Mouse (Mus musculus) heart, postnatal 0 days (tissue): ENCODE measurements at regions not wholly inside any gene's neighbourhood (a gene's known extent, or its start where the extent isn't known, plus 50 kb on each side); places are given as distances from the start of the nearest gene placed in this dataset.

ENCODE experiments used
- ATAC-seq: fragments of 200-750 bp; cut with Nextera tagmentation; 2 replicates; pipeline ENCODE4 v1.8.0; 2017; ENCODE audit warnings: low read depth, moderate number of reproducible peaks, moderate library complexity; ENCODE audit not compliant: insufficient read depth
- DNase-seq: peaks from one replicate; pipeline ENCODE4 v3.0.0-alpha.2; 2016; ENCODE audit warnings: low spot score
- H3K27ac ChIP-seq: fragments of 300-500 bp; sonication (generic); 2 replicates; pipeline ENCODE4 v1.5.1; 2014; ENCODE audit warnings: low read depth, mild to moderate bottlenecking
- H3K27me3 ChIP-seq: fragments of 300-500 bp; sonication (generic); 2 replicates; pipeline ENCODE4 v1.6.1; 2014; ENCODE audit warnings: low read length, mixed read lengths; ENCODE audit not compliant: control insufficient read depth, insufficient read depth
- H3K36me3 ChIP-seq: fragments of 300-500 bp; sonication (generic); replicated peaks from 2 replicates; pipeline ENCODE4 v1.6.1; 2014; ENCODE audit warnings: low read length, mixed read lengths; ENCODE audit not compliant: control insufficient read depth, insufficient read depth
- H3K4me1 ChIP-seq: fragments of 300-500 bp; sonication (generic); 2 replicates; pipeline ENCODE4 v1.6.1; 2014; ENCODE audit warnings: antibody characterized with exemption; ENCODE audit not compliant: control insufficient read depth, insufficient read depth
- H3K4me2 ChIP-seq: fragments of 300-500 bp; sonication (generic); 2 replicates; pipeline ENCODE4 v1.6.1; 2014; ENCODE audit warnings: low read depth, mild to moderate bottlenecking, low read length, moderate library complexity
- H3K4me3 ChIP-seq: fragments of 300-500 bp; sonication (generic); 2 replicates; pipeline ENCODE4 v1.5.1; 2014; ENCODE audit warnings: low read depth, low read length
- H3K9ac ChIP-seq: fragments of 300-500 bp; sonication (generic); replicated peaks from 2 replicates; pipeline ENCODE4 v1.6.1; 2014; ENCODE audit warnings: low read depth, low read length, mixed read lengths
- H3K9me3 ChIP-seq: fragments of 300-500 bp; sonication (generic); replicated peaks from 2 replicates; pipeline ENCODE4 v1.6.1; 2016; ENCODE audit warnings: low read length; ENCODE audit not compliant: control insufficient read depth
- CTCF ChIP-seq: IDR thresholded peaks from 2 replicates; pipeline ENCODE4 v1.5.1; 2016; ENCODE audit warnings: antibody characterized with exemption, control low read depth, low read depth
- EP300 ChIP-seq: IDR thresholded peaks from 2 replicates; pipeline ENCODE4 v1.6.1; 2016; ENCODE audit warnings: antibody characterized with exemption, low read depth
- WGBS: fragments of 180-500 bp; shearing (Covaris S2); extraction: QIAGEN DNeasy Blood & Tissue Kit; methylation state at CpG from one replicate; pipeline ENCODE4 v1.1.7; 2014; 5-methylcytosine and 5-hydroxymethylcytosine counted together

GRCm38 (mm10) chr15:97591406-97591805, 114.2 kb downstream of the Rpap3 start:
- Histone ChIP-seq H3K9me3 (no peaks in the 10 kb centered on the region), H3K27ac (no peak overlapping the region), H3K36me3 (no peaks in the 10 kb centered on the region), H3K4me2 (no peak overlapping the region), H3K27me3 (no peaks in the 10 kb centered on the region), H3K9ac (no peak overlapping the region), H3K4me1 (no peaks in the 10 kb centered on the region; the same call in 1 of the 2 replicates), H3K4me3 (no peak overlapping the region)
- TF ChIP-seq CTCF (no peak), EP300 (no peak)
- DNase-seq, result no peak
- ATAC-seq, result no peak
- WGBS, result 42% methylated on average over 4 of the region's 4 CpGs

GRCm38 (mm10) chr15:97590732-97591292, 114.8 kb downstream of the Rpap3 start:
- H3K9me3 ChIP-seq, result no peaks in the 10 kb centered on the region
- H3K4me3 ChIP-seq, result no peak overlapping the region
- peak; percentile 55 for ATAC-seq
- no peak overlapping the region for H3K4me2 ChIP-seq
- H3K4me1 ChIP-seq, result no peaks in the 10 kb centered on the region; the same call in 1 of the 2 replicates
- H3K27ac ChIP-seq, result peak overlapping the region; percentile 22; the same call in 1 of the 2 replicates
- H3K36me3 ChIP-seq, result no peaks in the 10 kb centered on the region
- DNase-seq, result peak; percentile 37
- TF ChIP-seq CTCF (no peak), EP300 (peak; percentile 89)
- WGBS, result 53% methylated on average over 7 of the region's 7 CpGs
- H3K9ac ChIP-seq, result no peak overlapping the region
- H3K27me3 ChIP-seq, result no peaks in the 10 kb centered on the region

- no peaks in the 10 kb centered on the region for H3K4me1 ChIP-seq
Measured at GRCm38 (mm10) chr15:97587571-97588205, 117.9 kb downstream of the Rpap3 start.

GRCm38 (mm10) chr15:97581724-97582154, 123.9 kb downstream of the Rpap3 start:
- 11% methylated on average over 13 of the region's 13 CpGs for WGBS
- no peak overlapping the region for H3K4me3 ChIP-seq
- no peaks in the 10 kb centered on the region for H3K36me3 ChIP-seq
- no peak overlapping the region for H3K27ac ChIP-seq
- H3K9me3 ChIP-seq, result 0 out of 2 replicates have a peak, but pooled peaks cover 4% of the 10 kb centered on the region
- no peaks in the 10 kb centered on the region for H3K4me1 ChIP-seq
- H3K9ac ChIP-seq, result no peak overlapping the region
- H3K27me3 ChIP-seq, result no peaks in the 10 kb centered on the region
- ATAC-seq, result peak; percentile 91
- DNase-seq, result peak; percentile 91
- 0 out of 2 replicates have a peak, but pooled peaks have one; percentile 53 for TF ChIP-seq EP300
- TF ChIP-seq CTCF, result peak; percentile 93
- no peak overlapping the region for H3K4me2 ChIP-seq

More at GRCm38 (mm10) chr15:97587571-97588205, 117.9 kb downstream of the Rpap3 start:
- WGBS, result 67% methylated on average over 5 of the region's 5 CpGs
- Histone ChIP-seq H3K4me2 (no peak overlapping the region), H3K27me3 (no peaks in the 10 kb centered on the region), H3K27ac (no peak overlapping the region), H3K9me3 (0 out of 2 replicates have a peak, but pooled peaks cover 4% of the 10 kb centered on the region), H3K9ac (no peak overlapping the region), H3K36me3 (no peaks in the 10 kb centered on the region), H3K4me3 (no peak overlapping the region)
- TF ChIP-seq EP300 (no peak), CTCF (no peak)
- ATAC-seq, result no peak
- no peak for DNase-seq

GRCm38 (mm10) chr15:97580726-97581125, 124.9 kb downstream of the Rpap3 start:
- no peak for TF ChIP-seq CTCF
- 0 out of 2 replicates have a peak, but pooled peaks have one; percentile 43 for TF ChIP-seq EP300
- 0 out of 2 replicates have a peak, but pooled peaks cover 4% of the 10 kb centered on the region for H3K9me3 ChIP-seq
- DNase-seq, result peak; percentile 28
- no peak overlapping the region for H3K4me3 ChIP-seq
- WGBS, result 52% methylated on average over 6 of the region's 6 CpGs
- no peak overlapping the region for H3K4me2 ChIP-seq
- peak overlapping the region; percentile 13; the same call in 1 of the 2 replicates for H3K27ac ChIP-seq
- no peak overlapping the region for H3K9ac ChIP-seq
- no peaks in the 10 kb centered on the region for H3K4me1 ChIP-seq
- H3K36me3 ChIP-seq, result no peaks in the 10 kb centered on the region
- ATAC-seq, result peak; percentile 48; the same call in 1 of the 2 replicates
- H3K27me3 ChIP-seq, result no peaks in the 10 kb centered on the region
